Mouse (Mus musculus) gastrocnemius, postnatal 14 days (tissue): ENCODE data around the gene Mpzl1. TPM values are rescaled to one million over a fixed set of nuclear protein-coding genes. Genes with fewer than 3 reads are reported as not detected.

Experiments
- total RNA-seq, 2 experiments: library from RNA; stranded (reverse); gene quantifications; 2 replicates each; pipeline ENCODE4 v1.2.3; 2021

The Mpzl1 gene
- total RNA-seq, 2 experiments from 2014 or later, result 23.8 to 25.6 TPM

Other genes starting within 250 kb of the Mpzl1 start
- gene Dcaf6, start 174.1 kb downstream of the Mpzl1 start, total RNA-seq, result 100 to 1,000 TPM; 138 to 160 TPM
- 100 to 1,000 TPM; 195 to 234 TPM for gene Mpc2, start 173.9 kb downstream of the Mpzl1 start, total RNA-seq
- not detected for gene Adcy10, start 149.4 kb downstream of the Mpzl1 start, total RNA-seq
- gene Rcsd1, start 75.2 kb upstream of the Mpzl1 start, total RNA-seq, result 100 to 1,000 TPM; 117 to 125 TPM
- gene Creg1, start 129.2 kb upstream of the Mpzl1 start, total RNA-seq, result 10 to 100 TPM; 40.3 to 44.6 TPM
- 1 to 10 TPM; 1.3 to 1.9 TPM for gene Cd247, start 154.1 kb upstream of the Mpzl1 start, total RNA-seq